Comparison of ENCODE assay signal across 11 mouse cellular contexts in the genomic region with DNA sequence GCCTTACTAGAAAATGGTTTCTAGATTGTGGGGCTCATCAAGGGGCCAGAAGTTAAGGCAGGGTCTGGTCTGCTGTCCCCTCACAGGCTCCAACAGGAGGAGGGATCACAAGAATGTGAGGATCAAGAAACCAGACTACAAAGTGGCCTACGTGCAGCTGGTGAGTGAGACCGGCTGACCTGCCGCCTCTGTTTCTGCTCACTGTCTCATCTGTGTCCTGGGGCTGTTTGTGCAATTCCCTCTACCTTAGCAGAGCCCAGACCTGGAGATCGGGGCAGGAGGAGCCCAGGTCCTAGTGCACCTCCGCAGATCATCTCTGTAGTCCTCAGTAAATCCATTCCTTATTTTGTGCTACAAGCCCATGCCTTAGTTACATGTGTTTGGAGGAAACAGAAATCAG. TPM values are rescaled to one million over a fixed set of nuclear protein-coding genes. Genes with fewer than 3 reads are reported as not detected.
A peak's percentile ranks its signal among the peaks of the same experiment; 100 is the strongest.
DNase-seq lines count a peak whose midpoint lies in the region; ATAC-seq and TF ChIP-seq lines count a peak whose summit lies in the region.
"Had no signal": no experiment of that assay in that cellular context is flagged by ENCODE, and none has a peak within 500 bp of the region (broad histone marks: within the 10 kb centered on the region; RNA-seq: fewer than 3 reads in every experiment).

No protein-coding gene starts in this region.

- peaks cover 81% of the 10 kb centered on the region for H3K4me1 ChIP-seq in forebrain, embryonic 10.5 days
- peaks cover 13% of the 10 kb centered on the region for H3K4me1 ChIP-seq in forebrain, embryonic 14.5 days (ENCODE audit: control insufficient read depth, insufficient read depth, low read length)
- H3K4me1 ChIP-seq in kidney, embryonic 15.5 days: peaks cover 77% of the 10 kb centered on the region
- peaks cover 61% of the 10 kb centered on the region for H3K4me1 ChIP-seq in intestine, embryonic 15.5 days (replicated peaks)
- peaks cover 35% of the 10 kb centered on the region for H3K4me1 ChIP-seq in liver, postnatal 0 days (ENCODE audit: insufficient read depth)

- WGBS in forebrain, embryonic 10.5 days: 60% methylated on average over 5 of the region's 5 CpGs
- 62% methylated on average over 5 of the region's 5 CpGs for WGBS in forebrain, embryonic 14.5 days
- WGBS in kidney, embryonic 15.5 days: 50% methylated on average over 5 of the region's 5 CpGs
- 50% methylated on average over 5 of the region's 5 CpGs for whole genome bisulfite sequencing in intestine, embryonic 15.5 days
- 78% methylated on average over 5 of the region's 5 CpGs for WGBS in liver, postnatal 0 days (ENCODE audit: insufficient replicate concordance)

- peaks cover 52% of the 10 kb centered on the region for H3K36me3 ChIP-seq in forebrain, embryonic 10.5 days (replicated peaks)
- peaks cover 11% of the 10 kb centered on the region for H3K36me3 ChIP-seq in forebrain, embryonic 14.5 days (ENCODE audit: control insufficient read depth, insufficient read depth, low read length)
- H3K36me3 ChIP-seq in kidney, embryonic 15.5 days: peaks cover 20% of the 10 kb centered on the region
- H3K36me3 ChIP-seq in intestine, embryonic 15.5 days: no peaks in the 10 kb centered on the region
- H3K36me3 ChIP-seq in liver, postnatal 0 days (replicated peaks; ENCODE audit: insufficient read depth, low read length): peaks cover 8% of the 10 kb centered on the region

- TF ChIP-seq CTCF in liver, postnatal 0 days (IDR thresholded peaks at IDR 0.05; ENCODE audit: low read depth): no peak

- H3K9me3 ChIP-seq in forebrain, embryonic 10.5 days: no peaks in the 10 kb centered on the region
- H3K9me3 ChIP-seq in forebrain, embryonic 14.5 days (replicated peaks; ENCODE audit: control insufficient read depth, low read length): no peaks in the 10 kb centered on the region
- H3K9me3 ChIP-seq in kidney, embryonic 15.5 days (replicated peaks): no peaks in the 10 kb centered on the region
- no peaks in the 10 kb centered on the region for H3K9me3 ChIP-seq in intestine, embryonic 15.5 days
- no peaks in the 10 kb centered on the region for H3K9me3 ChIP-seq in liver, postnatal 0 days (ENCODE audit: low read length)
- H3K9me3 ChIP-seq: G1E; lung, embryonic 15.5 days; midbrain, embryonic 10.5 days had no signal

- H3K27me3 ChIP-seq in forebrain, embryonic 10.5 days (ENCODE audit: poor library complexity, severe bottlenecking): no peaks in the 10 kb centered on the region
- no peaks in the 10 kb centered on the region for H3K27me3 ChIP-seq in forebrain, embryonic 14.5 days (replicated peaks; ENCODE audit: control insufficient read depth, insufficient read depth, low read length)
- no peaks in the 10 kb centered on the region for H3K27me3 ChIP-seq in kidney, embryonic 15.5 days
- H3K27me3 ChIP-seq in intestine, embryonic 15.5 days (replicated peaks): no peaks in the 10 kb centered on the region
- H3K27me3 ChIP-seq in liver, postnatal 0 days (ENCODE audit: insufficient read depth, low read length): no peaks in the 10 kb centered on the region
- H3K27me3 ChIP-seq: lung, embryonic 15.5 days had no signal

- no peak overlapping the region for H3K4me3 ChIP-seq in forebrain, embryonic 10.5 days
- H3K4me3 ChIP-seq in forebrain, embryonic 14.5 days (ENCODE audit: low read depth, low read length): no peak overlapping the region
- no peak overlapping the region for H3K4me3 ChIP-seq in kidney, embryonic 15.5 days (replicated peaks)
- H3K4me3 ChIP-seq in intestine, embryonic 15.5 days (replicated peaks): no peak overlapping the region
- H3K4me3 ChIP-seq in liver, postnatal 0 days (ENCODE audit: low read depth, low read length): no peak overlapping the region
- H3K4me3 ChIP-seq: lung, embryonic 15.5 days; midbrain, embryonic 10.5 days had no signal

- H3K9ac ChIP-seq in forebrain, embryonic 14.5 days (ENCODE audit: low read length): no peak overlapping the region
- no peak overlapping the region for H3K9ac ChIP-seq in kidney, embryonic 15.5 days
- no peak overlapping the region for H3K9ac ChIP-seq in intestine, embryonic 15.5 days
- H3K9ac ChIP-seq in liver, postnatal 0 days (replicated peaks): no peak overlapping the region
- H3K9ac ChIP-seq: lung, embryonic 15.5 days had no signal

- no peak for ATAC-seq in forebrain, embryonic 14.5 days
- no peak for ATAC-seq in kidney, embryonic 15.5 days (replicated peaks; ENCODE audit: low FRiP score)
- ATAC-seq in intestine, embryonic 15.5 days: no peak
- ATAC-seq in liver, postnatal 0 days: no peak

- no peak for TF ChIP-seq EP300 in liver, postnatal 0 days (IDR thresholded peaks at IDR 0.05; ENCODE audit: low read depth)

- DNase-seq in forebrain, embryonic 10.5 days (ENCODE audit: extremely low spot score, low spot score): no peak
- DNase-seq in forebrain, embryonic 14.5 days (ENCODE audit: low spot score): no peak
- DNase-seq in kidney, postnatal 4 days: no peak
- DNase-seq in liver, postnatal 0 days: no peak
- DNase-seq in spleen, postnatal 14 days (ENCODE audit: low spot score in 2 of 2): no peak
- DNase-seq in urinary bladder, adult 18-20 months (ENCODE audit: low spot score in 2 of 2): no peak

- no peak overlapping the region for H3K4me2 ChIP-seq in forebrain, embryonic 14.5 days (ENCODE audit: low read length)
- H3K4me2 ChIP-seq in kidney, embryonic 15.5 days: no peak overlapping the region
- no peak overlapping the region for H3K4me2 ChIP-seq in intestine, embryonic 15.5 days (replicated peaks)
- no peak overlapping the region for H3K4me2 ChIP-seq in liver, postnatal 0 days (ENCODE audit: low read depth, low read length)
- H3K4me2 ChIP-seq: lung, embryonic 15.5 days had no signal

- H3K27ac ChIP-seq in forebrain, embryonic 10.5 days: peak overlapping the region; percentile 83
- no peak overlapping the region for H3K27ac ChIP-seq in forebrain, embryonic 14.5 days (ENCODE audit: low read depth, low read length)
- H3K27ac ChIP-seq in kidney, embryonic 15.5 days: peak overlapping the region; percentile 93
- H3K27ac ChIP-seq in intestine, embryonic 15.5 days: peak overlapping the region; percentile 77
- H3K27ac ChIP-seq in liver, postnatal 0 days (ENCODE audit: low read depth): peak overlapping the region; percentile 98

RNA-seq across cellular contexts. Expression of a gene that starts 4.7 kb away (rescaled TPM):
- polyA plus RNA-seq in forebrain, embryonic 10.5 days (2016; fragmentation: Nextera tagmentation; extraction: Ambion mirVana): 15.8 and 16.1 TPM in 2 replicates
- 21.7 and 28.7 TPM in 2 replicates for polyA plus RNA-seq in forebrain, embryonic 14.5 days (2014; fragmentation: Nextera tagmentation; extraction: Ambion mirVana)
- polyA plus RNA-seq in kidney, embryonic 15.5 days (2015; fragmentation: Nextera tagmentation; extraction: Ambion mirVana): 25.8 and 26.8 TPM in 2 replicates
- 44.9 and 57.4 TPM in 2 replicates for polyA plus RNA-seq in intestine, embryonic 15.5 days (2015; fragmentation: Nextera tagmentation; extraction: Ambion mirVana)
- polyA plus RNA-seq in liver, postnatal 0 days (2015; fragmentation: Nextera tagmentation; extraction: Ambion mirVana): 18.7 and 19.3 TPM in 2 replicates

RNA-seq across cellular contexts. Expression of a gene that starts 38.5 kb away (rescaled TPM):
- 0.33 and 1.1 TPM in 2 replicates for polyA plus RNA-seq in forebrain, embryonic 10.5 days (2016; fragmentation: Nextera tagmentation; extraction: Ambion mirVana)
- 0.42 and 0.53 TPM in 2 replicates for polyA plus RNA-seq in forebrain, embryonic 14.5 days (2014; fragmentation: Nextera tagmentation; extraction: Ambion mirVana)
- polyA plus RNA-seq in kidney, embryonic 15.5 days (2015; fragmentation: Nextera tagmentation; extraction: Ambion mirVana): 23.5 and 46.2 TPM in 2 replicates
- polyA plus RNA-seq in intestine, embryonic 15.5 days (2015; fragmentation: Nextera tagmentation; extraction: Ambion mirVana): 1.4 and 4.3 TPM in 2 replicates
- polyA plus RNA-seq in liver, postnatal 0 days (2015; fragmentation: Nextera tagmentation; extraction: Ambion mirVana): 3.6 and 72.5 TPM in 2 replicates
- polyA plus RNA-seq: G1E had no signal
